Mouse (Mus musculus) myocyte (in vitro differentiated cells): ENCODE measurements around the gene Tnfrsf23. TPM values are rescaled to one million over a fixed set of nuclear protein-coding genes. Genes with fewer than 3 reads are reported as not detected.

Experiments
- H3K27me3 ChIP-seq: one replicate; pipeline ENCODE4 v1.6.1; 2011; ENCODE audit not compliant: control insufficient read depth, insufficient read depth, insufficient read length
- H3K36me3 ChIP-seq: one replicate; pipeline ENCODE4 v1.6.1; 2011; ENCODE audit not compliant: control insufficient read depth, insufficient read depth
- H3K4me2 ChIP-seq: one replicate; pipeline ENCODE4 v1.6.1; 2011; ENCODE audit warnings: low read depth, control low read depth
- H3K4me3 ChIP-seq: one replicate; pipeline ENCODE4 v1.5.1; 2011; ENCODE audit warnings: mild to moderate bottlenecking, control low read depth, moderate library complexity
- H3K79me2 ChIP-seq: one replicate; pipeline ENCODE4 v1.6.1; 2011; ENCODE audit not compliant: control insufficient read depth, insufficient read depth
- H3ac ChIP-seq: one replicate; pipeline ENCODE4 v1.6.1; 2011; ENCODE audit not compliant: control insufficient read depth, insufficient read length
- CEBPB ChIP-seq: IDR thresholded peaks from 2 replicates; pipeline ENCODE4 v1.6.1; 2011; ENCODE audit warnings: mild to moderate bottlenecking, moderate library complexity; ENCODE audit not compliant: poor library complexity, insufficient read depth, severe bottlenecking
- E2F4 ChIP-seq: IDR thresholded peaks from one replicate; pipeline ENCODE4 v1.6.1; 2011; ENCODE audit warnings: mild to moderate bottlenecking, control low read depth, moderate library complexity; ENCODE audit not compliant: insufficient read depth
- MAX ChIP-seq: IDR thresholded peaks from one replicate; pipeline ENCODE4 v1.6.1; 2011; ENCODE audit warnings: low read depth, mild to moderate bottlenecking, control low read depth
- MYOD1 ChIP-seq, 3 experiments: IDR thresholded peaks; one replicate each; pipeline ENCODE4 v1.6.1; 2011; ENCODE audit warnings: control low read depth in 2 of 3, low read depth in 2 of 3, mild to moderate bottlenecking in 2 of 3, moderate library complexity in 1 of 3; ENCODE audit not compliant: insufficient read length in 2 of 3, control insufficient read depth in 1 of 3
- MYOG ChIP-seq, 3 experiments: IDR thresholded peaks; one replicate each; pipeline ENCODE4 v1.6.1; 2011; ENCODE audit warnings: control low read depth in 2 of 3, low read depth in 2 of 3, mild to moderate bottlenecking in 2 of 3; ENCODE audit not compliant: insufficient read length in 2 of 3, control insufficient read depth in 1 of 3, insufficient read depth in 1 of 3
- POLR2A ChIP-seq: IDR thresholded peaks from one replicate; pipeline ENCODE4 v1.6.1; 2011; ENCODE audit warnings: low read depth, mild to moderate bottlenecking, control low read depth, moderate library complexity; ENCODE audit not compliant: insufficient read length
- POLR2AphosphoS2 ChIP-seq: IDR thresholded peaks from one replicate; pipeline ENCODE4 v1.6.1; 2011; ENCODE audit warnings: low read depth, control low read depth; ENCODE audit not compliant: insufficient read length
- REST ChIP-seq: IDR thresholded peaks from one replicate; pipeline ENCODE4 v1.6.1; 2011; ENCODE audit warnings: mild to moderate bottlenecking, control low read depth, moderate library complexity; ENCODE audit not compliant: insufficient read depth, insufficient read length
- SRF ChIP-seq: IDR thresholded peaks from one replicate; pipeline ENCODE4 v1.6.1; 2011; ENCODE audit warnings: low read depth; ENCODE audit not compliant: control insufficient read depth, insufficient read length
- TCF12 ChIP-seq: IDR thresholded peaks from one replicate; pipeline ENCODE4 v1.6.1; 2011; ENCODE audit warnings: mild to moderate bottlenecking, control low read depth; ENCODE audit not compliant: poor library complexity, insufficient read depth, severe bottlenecking
- TCF3 ChIP-seq: IDR thresholded peaks from one replicate; pipeline ENCODE4 v1.6.1; 2011; ENCODE audit warnings: low read depth, control low read depth; ENCODE audit not compliant: insufficient read length
- USF1 ChIP-seq: IDR thresholded peaks from one replicate; pipeline ENCODE4 v1.6.1; 2011; ENCODE audit warnings: low read depth, mild to moderate bottlenecking, control low read depth, moderate library complexity
- polyA plus RNA-seq: library from polyadenylated mRNA; unstranded; fragments of >200 nt; fragmentation: generic; extraction: Trizol; gene quantifications from one replicate; pipeline ENCODE4 v1.2.1, GENCODE M21; 2012; ENCODE audit warnings: missing spikeins

The Tnfrsf23 gene
- polyA plus RNA-seq: 25.7 TPM

DNA sequence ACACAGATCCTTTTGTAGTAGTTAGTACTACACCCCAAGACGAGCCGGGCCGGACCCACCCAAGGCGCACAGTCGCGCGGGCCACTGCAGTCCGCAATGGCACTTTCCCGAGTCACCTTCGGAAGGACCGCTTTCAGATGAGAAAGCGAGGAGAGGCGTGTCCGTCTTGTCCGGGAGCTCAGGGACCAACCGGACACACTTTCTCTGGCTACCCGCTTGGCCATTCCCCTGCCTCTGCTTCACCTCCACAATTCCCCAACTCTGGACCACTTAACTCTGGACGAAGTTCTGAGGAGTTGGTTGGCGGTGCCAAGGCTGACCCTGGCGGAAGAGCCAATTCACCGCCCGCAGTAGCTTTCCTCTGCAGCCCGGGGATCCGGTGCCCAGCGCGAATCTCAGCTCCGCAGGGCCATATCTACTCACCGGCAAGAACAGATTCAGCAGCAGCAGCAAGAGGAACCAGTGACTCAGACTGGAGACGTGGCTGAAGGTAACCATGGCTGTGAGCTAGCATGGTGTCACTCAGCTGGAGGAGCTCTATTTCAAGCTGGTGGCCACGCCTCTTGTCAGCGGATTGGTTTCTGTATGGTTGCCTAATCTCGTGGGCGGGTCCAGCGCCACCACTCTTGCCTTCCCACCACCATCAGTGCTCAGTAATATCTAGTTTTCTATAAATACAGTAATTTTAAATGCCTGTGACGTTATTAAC is at the start of gene Tnfrsf23:
Tnfrsf23 (minus strand) TSS at position 514 of the 709 bp plus-strand sequence.
- H3K4me2 ChIP-seq: peak within 1 kb of the TSS; percentile 80
- H3K27me3 ChIP-seq: no peaks in the 10 kb centered on the region
- no peak for TF ChIP-seq E2F4
- TF ChIP-seq TCF3: no peak
- no peak for TF ChIP-seq USF1
- no peak for TF ChIP-seq MYOG (IDR thresholded peaks at IDR 0.05; ENCODE audit: control insufficient read depth in 1 of 3, insufficient read depth in 1 of 3, insufficient read length in 2 of 3, low read depth in 2 of 3)
- no peak for TF ChIP-seq REST
- peak; percentile 66; the same call in 1 of the 2 replicates for TF ChIP-seq CEBPB
- no peak for TF ChIP-seq TCF12
- no peak for TF ChIP-seq SRF
- no peak for TF ChIP-seq MAX
- TF ChIP-seq POLR2A: peak; percentile 98
- TF ChIP-seq POLR2AphosphoS2: peak; percentile 98
- peak in 1 of 3 experiments; percentile 10 for TF ChIP-seq MYOD1 (IDR thresholded peaks at IDR 0.05; ENCODE audit: control insufficient read depth in 1 of 3, insufficient read length in 2 of 3, low read depth in 2 of 3)
- peak within 1 kb of the TSS; percentile 31 for H3K4me3 ChIP-seq
- H3K79me2 ChIP-seq: no peaks in the 10 kb centered on the region
- H3ac ChIP-seq: peak within 1 kb of the TSS; percentile 11
- H3K36me3 ChIP-seq: peaks cover 7% of the 10 kb centered on the region

GRCm38 (mm10) chr7:143733746-143734145 is 48.1 kb upstream of the Tnfrsf23 start:
- Histone ChIP-seq H3ac (no peak overlapping the region), H3K4me3 (no peak overlapping the region), H3K27me3 (no peaks in the 10 kb centered on the region), H3K4me2 (no peak overlapping the region), H3K36me3 (no peaks in the 10 kb centered on the region), H3K79me2 (peaks cover 88% of the 10 kb centered on the region)
- TF ChIP-seq POLR2A (no peak), MYOD1 (IDR thresholded peaks at IDR 0.05; ENCODE audit: control insufficient read depth in 1 of 3, insufficient read length in 2 of 3, low read depth in 2 of 3) (no peak), MAX (no peak), POLR2AphosphoS2 (no peak), CEBPB (no peak), TCF12 (no peak), SRF (no peak), E2F4 (no peak), TCF3 (no peak), MYOG (IDR thresholded peaks at IDR 0.05; ENCODE audit: control insufficient read depth in 1 of 3, insufficient read depth in 1 of 3, insufficient read length in 2 of 3, low read depth in 2 of 3) (no peak), REST (no peak)

DNA sequence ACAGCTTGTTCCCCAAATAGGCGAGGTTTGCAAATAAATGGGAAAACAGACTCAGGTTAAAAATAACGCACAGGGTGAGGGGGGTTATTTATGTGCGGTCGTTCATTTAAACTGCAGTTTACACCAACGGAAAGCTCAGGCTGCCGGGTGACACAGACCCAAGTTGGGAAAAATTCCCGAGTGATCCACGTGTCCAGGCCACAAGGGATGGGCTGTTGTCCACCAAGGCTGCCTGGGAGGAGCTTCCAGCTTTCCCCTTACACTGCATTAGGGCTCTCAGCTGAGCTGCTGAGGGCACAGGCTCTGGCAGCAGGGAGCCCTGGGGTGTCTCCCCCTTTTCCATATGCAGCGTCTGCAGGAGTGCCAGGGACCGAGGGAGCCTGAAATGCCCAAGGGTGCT is 44.2 kb upstream of the Tnfrsf23 start:
- Histone ChIP-seq H3K27me3 (no peaks in the 10 kb centered on the region), H3K4me3 (no peak overlapping the region), H3K4me2 (peak overlapping the region; percentile 12), H3K79me2 (peaks cover 69% of the 10 kb centered on the region), H3ac (no peak overlapping the region), H3K36me3 (no peaks in the 10 kb centered on the region)
- no peak for TF ChIP-seq MYOG (IDR thresholded peaks at IDR 0.05; ENCODE audit: control insufficient read depth in 1 of 3, insufficient read depth in 1 of 3, insufficient read length in 2 of 3, low read depth in 2 of 3)
- no peak for TF ChIP-seq SRF
- TF ChIP-seq E2F4: no peak
- no peak for TF ChIP-seq MAX
- TF ChIP-seq MYOD1 (IDR thresholded peaks at IDR 0.05; ENCODE audit: control insufficient read depth in 1 of 3, insufficient read length in 2 of 3, low read depth in 2 of 3): no peak
- TF ChIP-seq REST: no peak
- no peak for TF ChIP-seq CEBPB
- no peak for TF ChIP-seq USF1
- no peak for TF ChIP-seq POLR2AphosphoS2
- TF ChIP-seq TCF12: no peak
- no peak for TF ChIP-seq POLR2A
- TF ChIP-seq TCF3: no peak

GRCm38 (mm10) chr7:143726396-143726795 is 40.7 kb upstream of the Tnfrsf23 start:
- Histone ChIP-seq H3ac (no peak overlapping the region), H3K27me3 (no peaks in the 10 kb centered on the region), H3K36me3 (no peaks in the 10 kb centered on the region), H3K4me3 (no peak overlapping the region), H3K79me2 (peaks cover 52% of the 10 kb centered on the region), H3K4me2 (no peak overlapping the region)
- no peak for TF ChIP-seq POLR2A
- no peak for TF ChIP-seq MYOG (IDR thresholded peaks at IDR 0.05; ENCODE audit: control insufficient read depth in 1 of 3, insufficient read depth in 1 of 3, insufficient read length in 2 of 3, low read depth in 2 of 3)
- no peak for TF ChIP-seq MYOD1 (IDR thresholded peaks at IDR 0.05; ENCODE audit: control insufficient read depth in 1 of 3, insufficient read length in 2 of 3, low read depth in 2 of 3)
- no peak for TF ChIP-seq CEBPB
- TF ChIP-seq TCF3: no peak
- no peak for TF ChIP-seq TCF12
- no peak for TF ChIP-seq USF1
- TF ChIP-seq E2F4: no peak
- TF ChIP-seq REST: no peak
- no peak for TF ChIP-seq MAX
- TF ChIP-seq POLR2AphosphoS2: no peak
- TF ChIP-seq SRF: no peak

GRCm38 (mm10) chr7:143723841-143724240 is 38.2 kb upstream of the Tnfrsf23 start:
- no peak overlapping the region for H3K4me3 ChIP-seq
- H3K4me2 ChIP-seq: no peak overlapping the region
- TF ChIP-seq REST (no peak), E2F4 (no peak), USF1 (no peak), POLR2A (no peak), TCF12 (no peak), CEBPB (no peak), MAX (no peak), MYOD1 (IDR thresholded peaks at IDR 0.05; ENCODE audit: control insufficient read depth in 1 of 3, insufficient read length in 2 of 3, low read depth in 2 of 3) (no peak), SRF (no peak), POLR2AphosphoS2 (no peak), TCF3 (no peak), MYOG (IDR thresholded peaks at IDR 0.05; ENCODE audit: control insufficient read depth in 1 of 3, insufficient read depth in 1 of 3, insufficient read length in 2 of 3, low read depth in 2 of 3) (no peak)
- H3K79me2 ChIP-seq: peaks cover 38% of the 10 kb centered on the region
- H3K36me3 ChIP-seq: no peaks in the 10 kb centered on the region
- H3K27me3 ChIP-seq: no peaks in the 10 kb centered on the region
- no peak overlapping the region for H3ac ChIP-seq
